10 mouse cellular contexts compared by ENCODE assay signal in the genomic region with DNA sequence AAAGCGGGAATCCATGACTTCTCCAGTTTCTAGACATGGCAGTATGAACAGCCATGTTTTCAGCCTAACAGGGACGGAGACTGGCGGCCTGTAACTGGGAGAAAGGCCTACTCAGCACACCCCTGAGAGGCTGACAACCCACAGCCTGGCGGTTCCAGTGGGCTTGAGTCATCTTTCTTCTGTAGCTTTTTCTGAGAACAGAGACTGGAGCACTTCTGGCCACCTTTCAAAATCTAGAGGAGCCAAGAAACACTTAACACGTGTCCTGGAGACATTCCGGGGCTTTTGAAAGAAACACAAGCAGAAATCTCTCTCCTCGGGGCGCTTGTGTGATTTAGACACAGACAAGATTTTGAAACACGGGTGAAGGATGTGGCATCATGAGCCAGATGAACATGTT.
A peak's percentile ranks its signal among the peaks of the same experiment; 100 is the strongest.
DNase-seq lines count a peak whose midpoint lies in the region; ATAC-seq and TF ChIP-seq lines count a peak whose summit lies in the region.
"Had no signal": no experiment of that assay in that cellular context is flagged by ENCODE, and none has a peak within 500 bp of the region (broad histone marks: within the 10 kb centered on the region; RNA-seq: fewer than 3 reads in every experiment).

No protein-coding gene starts in this region.

- H3K4me2 ChIP-seq in stomach, embryonic 14.5 days (replicated peaks; ENCODE audit: low read depth, low read length): no peak overlapping the region
- H3K4me2 ChIP-seq: liver, embryonic 13.5 days had no signal

- no peaks in the 10 kb centered on the region for H3K36me3 ChIP-seq in stomach, embryonic 14.5 days (ENCODE audit: control insufficient read depth, insufficient read depth, low read length)
- H3K36me3 ChIP-seq in hindbrain, embryonic 10.5 days: no peaks in the 10 kb centered on the region
- H3K36me3 ChIP-seq: liver, embryonic 13.5 days had no signal

- no peaks in the 10 kb centered on the region for H3K27me3 ChIP-seq in stomach, embryonic 14.5 days (ENCODE audit: control insufficient read depth, insufficient read depth, low read length)
- 0 out of 2 replicates have a peak, but pooled peaks cover 3% of the 10 kb centered on the region for H3K27me3 ChIP-seq in hindbrain, embryonic 10.5 days (ENCODE audit: insufficient read depth, poor library complexity, severe bottlenecking)
- H3K27me3 ChIP-seq: liver, embryonic 13.5 days had no signal

- 52% methylated on average over 9 of the region's 9 CpGs for WGBS in stomach, embryonic 14.5 days
- WGBS in hindbrain, embryonic 10.5 days: 89% methylated on average over 9 of the region's 9 CpGs

- H3K4me1 ChIP-seq in stomach, embryonic 14.5 days (ENCODE audit: control insufficient read depth, insufficient read depth, low read length): peaks cover 11% of the 10 kb centered on the region; the same call in 1 of the 2 replicates
- H3K4me1 ChIP-seq in hindbrain, embryonic 10.5 days (replicated peaks): peaks cover 29% of the 10 kb centered on the region
- H3K4me1 ChIP-seq: liver, embryonic 13.5 days had no signal

- no peak overlapping the region for H3K27ac ChIP-seq in gastrocnemius, adult 2 months
- H3K27ac ChIP-seq in stomach, embryonic 14.5 days (ENCODE audit: low read length): peak overlapping the region; percentile 82
- no peak overlapping the region for H3K27ac ChIP-seq in hindbrain, embryonic 10.5 days
- H3K27ac ChIP-seq: heart, adult 2 months; liver, embryonic 13.5 days had no signal

- intact Hi-C loops in gastrocnemius, adult 2 months (cut with DNase I): no loop called here
- intact Hi-C loops in left cerebral cortex, postnatal 10 days (cut with DNase I): no loop called here

- no peak for TF ChIP-seq CTCF in gastrocnemius, adult 2 months (IDR thresholded peaks at IDR 0.05)

- H3K9ac ChIP-seq in stomach, embryonic 14.5 days (replicated peaks; ENCODE audit: low read depth, low read length): no peak overlapping the region
- H3K9ac ChIP-seq: liver, embryonic 13.5 days had no signal

- peak; percentile 39 for DNase-seq in ovary, adult 18-20 months (ENCODE audit: low spot score)
- no peak for DNase-seq in ovary, postnatal 10 days (ENCODE audit: low spot score)
- DNase-seq in gastrocnemius, adult 2 months: peak; percentile 64
- peak; percentile 45 to 57 for DNase-seq in left cerebral cortex, postnatal 10 days (ENCODE audit: extremely low spot score in 1 of 2, low spot score in 2 of 2)
- no peak for DNase-seq in cerebellum, postnatal 25 days
- DNase-seq in cerebellum, postnatal 14 days: no peak
- DNase-seq in hindbrain, embryonic 10.5 days (ENCODE audit: low spot score): no peak
- DNase-seq: liver, embryonic 13.5 days had no signal

- H3K4me3 ChIP-seq in gastrocnemius, adult 2 months: no peak overlapping the region
- no peak overlapping the region for H3K4me3 ChIP-seq in stomach, embryonic 14.5 days (ENCODE audit: low read depth, low read length)
- H3K4me3 ChIP-seq in hindbrain, embryonic 10.5 days: no peak overlapping the region
- H3K4me3 ChIP-seq: heart, adult 2 months; liver, embryonic 13.5 days had no signal

- no peak for ATAC-seq in stomach, embryonic 14.5 days (ENCODE audit: insufficient number of reproducible peaks, insufficient read depth, low FRiP score, low read depth)

- H3K9me3 ChIP-seq in stomach, embryonic 14.5 days (ENCODE audit: control insufficient read depth, low read depth, low read length): no peaks in the 10 kb centered on the region
- no peaks in the 10 kb centered on the region for H3K9me3 ChIP-seq in hindbrain, embryonic 10.5 days
- H3K9me3 ChIP-seq: liver, embryonic 13.5 days had no signal

Comparison
In these comparisons a context has a peak if more than half of its experiments do, and no peak if none do; other contexts are left out.
1. DNase-seq: peak in ovary, adult 18-20 months (single experiment), gastrocnemius, adult 2 months (single experiment) and left cerebral cortex, postnatal 10 days (2 of 2); none in ovary, postnatal 10 days (single experiment), cerebellum, postnatal 25 days (0 of 2), cerebellum, postnatal 14 days (0 of 2) and hindbrain, embryonic 10.5 days (single experiment).